ENCODE assay signal across 8 mouse cellular contexts in genomic region chr2:31255952-31256938, GRCm38 (mm10). TPM values are rescaled to one million over a fixed set of nuclear protein-coding genes. Genes with fewer than 3 reads are reported as not detected.
A peak's percentile ranks its signal among the peaks of the same experiment; 100 is the strongest.
DNase-seq lines count a peak whose midpoint lies in the region; ATAC-seq and TF ChIP-seq lines count a peak whose summit lies in the region.

No protein-coding gene starts in this region.

- TF ChIP-seq POLR2A in brain, embryonic 14.5 days (IDR thresholded peaks at IDR 0.05; ENCODE audit: borderline replicate concordance, extremely low read depth, insufficient read depth, insufficient read length, poor library complexity, severe bottlenecking) = no peak

- no peak for TF ChIP-seq EP300 in lung, postnatal 0 days (IDR thresholded peaks at IDR 0.05)

- peaks cover 25% of the 10 kb centered on the region for H3K27me3 ChIP-seq in E14TG2a.4 (ENCODE audit: insufficient read depth, low read length)
- H3K27me3 ChIP-seq in forebrain, embryonic 14.5 days (replicated peaks; ENCODE audit: control insufficient read depth, insufficient read depth, low read length) = no peaks in the 10 kb centered on the region
- no peaks in the 10 kb centered on the region for H3K27me3 ChIP-seq in lung, postnatal 0 days (replicated peaks; ENCODE audit: insufficient read depth, low read length)

- intact Hi-C loops in heart, postnatal 36 days (cut with DNase I) = no loop called here

- 25% methylated on average over 21 of the region's 21 CpGs for WGBS in forebrain, embryonic 14.5 days
- 18% methylated on average over 21 of the region's 21 CpGs for WGBS in lung, postnatal 0 days

- peak overlapping the region; percentile 0; the same call in 1 of the 2 replicates for H3K27ac ChIP-seq in forebrain, embryonic 14.5 days (ENCODE audit: low read depth, low read length)
- H3K27ac ChIP-seq in layer of hippocampus, adult 2 months = peak overlapping the region; percentile 97
- H3K27ac ChIP-seq in lung, postnatal 0 days (ENCODE audit: low read length) = 0 out of 2 replicates have a peak overlapping the region, but pooled peaks have one; percentile 26

- peak overlapping the region; percentile 16; the same call in 1 of the 2 replicates for H3K4me2 ChIP-seq in forebrain, embryonic 14.5 days (ENCODE audit: low read length)
- 0 out of 2 replicates have a peak overlapping the region, but pooled peaks have one; percentile 6 for H3K4me2 ChIP-seq in lung, postnatal 0 days (replicated peaks; ENCODE audit: low read depth, low read length)

- peak; percentile 60 for DNase-seq in brain, embryonic 14.5 days (ENCODE audit: low read depth)
- DNase-seq in forebrain, embryonic 14.5 days (ENCODE audit: low spot score) = peak; percentile 59
- DNase-seq in heart, postnatal 36 days = peak; percentile 54 to 55
- DNase-seq in layer of hippocampus, adult 2 months (ENCODE audit: low spot score in 2 of 2) = peak; percentile 64 to 73
- peak; percentile 74 for DNase-seq in lung, postnatal 0 days (ENCODE audit: low spot score)
- peak; percentile 45 for DNase-seq in ovary, postnatal 36 days (ENCODE audit: low spot score)
- DNase-seq in thymus, postnatal 14 days = peak; percentile 91

- TF ChIP-seq CTCF in E14TG2a.4 (conservative IDR thresholded peaks at IDR 0.05; ENCODE audit: low read length) = peak; percentile 38; the same call in 1 of the 2 replicates
- TF ChIP-seq CTCF in brain, embryonic 14.5 days (IDR thresholded peaks at IDR 0.05; ENCODE audit: borderline replicate concordance, extremely low read depth, insufficient read depth, insufficient read length) = peak; percentile 46; the same call in 1 of the 2 replicates
- TF ChIP-seq CTCF in layer of hippocampus, adult 2 months (conservative IDR thresholded peaks at IDR 0.05) = peak; percentile 74
- TF ChIP-seq CTCF in lung, postnatal 0 days (IDR thresholded peaks at IDR 0.05) = peak; percentile 68

- peaks cover 76% of the 10 kb centered on the region for H3K4me1 ChIP-seq in E14TG2a.4 (replicated peaks; ENCODE audit: low read depth, low read length)
- peaks cover 29% of the 10 kb centered on the region for H3K4me1 ChIP-seq in forebrain, embryonic 14.5 days (ENCODE audit: control insufficient read depth, insufficient read depth, low read length)
- peaks cover 13% of the 10 kb centered on the region; the same call in 1 of the 2 replicates for H3K4me1 ChIP-seq in lung, postnatal 0 days (ENCODE audit: insufficient read depth, low read depth, low read length)

- peak overlapping the region; percentile 25; the same call in 1 of the 2 replicates for H3K9ac ChIP-seq in forebrain, embryonic 14.5 days (ENCODE audit: low read length)
- no peak overlapping the region for H3K9ac ChIP-seq in lung, postnatal 0 days (replicated peaks; ENCODE audit: low read depth)

- no peaks in the 10 kb centered on the region for H3K9me3 ChIP-seq in E14TG2a.4 (ENCODE audit: low read length)
- H3K9me3 ChIP-seq in forebrain, embryonic 14.5 days (replicated peaks; ENCODE audit: control insufficient read depth, low read length) = no peaks in the 10 kb centered on the region
- no peaks in the 10 kb centered on the region for H3K9me3 ChIP-seq in lung, postnatal 0 days (ENCODE audit: low read length)

- no peak for ATAC-seq in forebrain, embryonic 14.5 days
- peak; percentile 80 for ATAC-seq in lung, postnatal 0 days

- H3K36me3 ChIP-seq in E14TG2a.4 (ENCODE audit: insufficient read depth, low read length) = no peaks in the 10 kb centered on the region
- H3K36me3 ChIP-seq in forebrain, embryonic 14.5 days (ENCODE audit: control insufficient read depth, insufficient read depth, low read length) = no peaks in the 10 kb centered on the region
- H3K36me3 ChIP-seq in lung, postnatal 0 days (ENCODE audit: insufficient read depth, low read length) = no peaks in the 10 kb centered on the region

- peak overlapping the region; percentile 29; the same call in 1 of the 2 replicates for H3K4me3 ChIP-seq in E14TG2a.4 (replicated peaks; ENCODE audit: low read length)
- no peak overlapping the region for H3K4me3 ChIP-seq in forebrain, embryonic 14.5 days (ENCODE audit: low read depth, low read length)
- peak overlapping the region; percentile 34 for H3K4me3 ChIP-seq in layer of hippocampus, adult 2 months
- no peak overlapping the region for H3K4me3 ChIP-seq in lung, postnatal 0 days (ENCODE audit: low read depth, low read length)

RNA-seq across cellular contexts. Expression of gene Ncs1, which starts 10.6 kb away (rescaled TPM):
- 56.1 and 93.6 TPM in 2 replicates for polyA plus RNA-seq in brain, embryonic 14.5 days (2012; rRNA removed)
- 95.2 and 109 TPM in 2 replicates for polyA plus RNA-seq in forebrain, embryonic 14.5 days (2014; fragmentation: Nextera tagmentation; extraction: Ambion mirVana)
- total RNA-seq in heart, postnatal 36 days (2021) = 10 to 100 TPM in 1 of 2 experiments, 1 to 10 TPM in 1; 9.5 to 10.5 TPM
- 100 to 1,000 TPM; 285 to 294 TPM for total RNA-seq in layer of hippocampus, adult 2 months (2021)
- polyA plus RNA-seq in lung, postnatal 0 days (2015; fragmentation: Nextera tagmentation; extraction: Ambion mirVana) = 3.8 and 4.7 TPM in 2 replicates

RNA-seq across cellular contexts. Expression of gene Hmcn2, which starts 58.0 kb away (rescaled TPM):
- 0.44 and 0.96 TPM in 2 replicates for polyA plus RNA-seq in brain, embryonic 14.5 days (2012; rRNA removed)
- polyA plus RNA-seq in forebrain, embryonic 14.5 days (2014; fragmentation: Nextera tagmentation; extraction: Ambion mirVana) = 0.17 and 0.27 TPM in 2 replicates
- 10 to 100 TPM; 12.5 to 16.2 TPM for total RNA-seq in heart, postnatal 36 days (2021)
- under 1 TPM; 0.32 to 0.51 TPM for total RNA-seq in layer of hippocampus, adult 2 months (2021)
- 1.1 and 1.3 TPM in 2 replicates for polyA plus RNA-seq in lung, postnatal 0 days (2015; fragmentation: Nextera tagmentation; extraction: Ambion mirVana)

Comparison
In these comparisons a context has a peak if more than half of its experiments do, and no peak if none do; other contexts are left out.
1. H3K4me3 ChIP-seq: peak in E14TG2a.4 (single experiment) and layer of hippocampus, adult 2 months (single experiment); none in forebrain, embryonic 14.5 days (single experiment) and lung, postnatal 0 days (single experiment).
2. H3K27ac ChIP-seq: peak in every context shown above with its lines; median percentile 97 in layer of hippocampus, adult 2 months; 26 in lung, postnatal 0 days; 0 in forebrain, embryonic 14.5 days.
3. RNA of gene Ncs1, which starts 10.6 kb away (polyA plus RNA-seq): 95.2 to 109 TPM in forebrain, embryonic 14.5 days and 56.1 to 93.6 TPM in brain, embryonic 14.5 days; 3.8 to 4.7 TPM in lung, postnatal 0 days; every median in the first group is over 10 times any median in the second.
4. Peak in every context shown above with its lines, with median percentiles within 50 percentile points of each other: CTCF ChIP-seq and DNase-seq.